Mouse (Mus musculus) heart, embryonic 15.5 days (tissue): Measurements from ENCODE around the gene Fkbp3. TPM values are rescaled to one million over a fixed set of nuclear protein-coding genes. Genes with fewer than 3 reads are reported as not detected.

ENCODE experiments used
- ATAC-seq: fragments of 200-750 bp; cut with Nextera tagmentation; replicated peaks from 2 replicates; pipeline ENCODE4 v1.8.0; 2017; ENCODE audit warnings: low read depth, moderate TSS enrichment; ENCODE audit not compliant: insufficient number of reproducible peaks, insufficient read depth, low FRiP score
- H3K27ac ChIP-seq: fragments of 300-500 bp; sonication (generic); 2 replicates; pipeline ENCODE4 v1.5.1; 2015; ENCODE audit warnings: mild to moderate bottlenecking, inconsistent platforms
- H3K27me3 ChIP-seq: fragments of 300-500 bp; sonication (generic); 2 replicates; pipeline ENCODE4 v1.6.1; 2015; ENCODE audit warnings: inconsistent platforms
- H3K36me3 ChIP-seq: fragments of 300-500 bp; sonication (generic); 2 replicates; pipeline ENCODE4 v1.6.1; 2015; ENCODE audit warnings: mild to moderate bottlenecking, inconsistent platforms
- H3K4me1 ChIP-seq: fragments of 300-500 bp; sonication (generic); replicated peaks from 2 replicates; pipeline ENCODE4 v1.6.1; 2015; ENCODE audit warnings: inconsistent platforms
- H3K4me2 ChIP-seq: fragments of 300-500 bp; sonication (generic); 2 replicates; pipeline ENCODE4 v1.6.1; 2015; ENCODE audit warnings: inconsistent platforms, mild to moderate bottlenecking, moderate library complexity
- H3K4me3 ChIP-seq: fragments of 300-500 bp; sonication (generic); 2 replicates; pipeline ENCODE4 v1.5.1; 2015; ENCODE audit warnings: mild to moderate bottlenecking, inconsistent platforms
- H3K9ac ChIP-seq: fragments of 300-500 bp; sonication (generic); 2 replicates; pipeline ENCODE4 v1.6.1; 2015; ENCODE audit warnings: mild to moderate bottlenecking, inconsistent platforms
- H3K9me3 ChIP-seq: fragments of 300-500 bp; sonication (generic); replicated peaks from 2 replicates; pipeline ENCODE4 v1.6.1; 2016; ENCODE audit warnings: inconsistent platforms
- WGBS: fragments of 180-500 bp; shearing (Covaris S2); methylation state at CpG from one replicate; pipeline ENCODE4 v1.1.7; 2015; ENCODE audit warnings: mixed read lengths; 5-methylcytosine and 5-hydroxymethylcytosine counted together
- polyA plus RNA-seq: library from polyadenylated mRNA; unstranded; fragments of >200 nt; fragmentation: Nextera tagmentation; extraction: Ambion mirVana; gene quantifications from 2 replicates; pipeline ENCODE4 v1.2.1, GENCODE M21; 2015

The Fkbp3 gene
- polyA plus RNA-seq, 1 experiment from 2014 or later: 579 TPM

GRCm38 (mm10) chr12:65074651-65075050 lies 844 bp upstream of the Fkbp3 start:
- Histone ChIP-seq H3K27ac (peak overlapping the region; percentile 98), H3K4me3 (peak overlapping the region; percentile 88), H3K4me1 (peaks cover 23% of the 10 kb centered on the region), H3K27me3 (no peaks in the 10 kb centered on the region), H3K4me2 (peak overlapping the region; percentile 75), H3K36me3 (no peaks in the 10 kb centered on the region), H3K9me3 (no peaks in the 10 kb centered on the region), H3K9ac (peak overlapping the region; percentile 94; the same call in 1 of the 2 replicates)
- no peak for ATAC-seq
- WGBS: 34% methylated on average over 7 of the region's 7 CpGs

GRCm38 (mm10) chr12:65072911-65073610 lies 746 bp downstream of the Fkbp3 start:
- Histone ChIP-seq H3K9me3 (no peaks in the 10 kb centered on the region), H3K27ac (peak overlapping the region; percentile 98), H3K36me3 (peaks cover 11% of the 10 kb centered on the region), H3K4me1 (peaks cover 30% of the 10 kb centered on the region), H3K9ac (peak overlapping the region; percentile 94), H3K4me3 (peak overlapping the region; percentile 88), H3K27me3 (no peaks in the 10 kb centered on the region), H3K4me2 (peak overlapping the region; percentile 75)
- WGBS: 4% methylated on average over 21 of the region's 21 CpGs
- peak; percentile 58 for ATAC-seq

GRCm38 (mm10) chr12:65068409-65068808 lies 5.4 kb downstream of the Fkbp3 start:
- H3K27me3 ChIP-seq: no peaks in the 10 kb centered on the region
- H3K27ac ChIP-seq: peak overlapping the region; percentile 81
- 31% methylated on average over 4 of the region's 4 CpGs for WGBS
- no peak overlapping the region for H3K9ac ChIP-seq
- ATAC-seq: no peak
- peak overlapping the region; percentile 24 for H3K4me2 ChIP-seq
- no peak overlapping the region for H3K4me3 ChIP-seq
- H3K36me3 ChIP-seq: peaks cover 36% of the 10 kb centered on the region
- no peaks in the 10 kb centered on the region for H3K9me3 ChIP-seq
- H3K4me1 ChIP-seq: peaks cover 14% of the 10 kb centered on the region

- no peak overlapping the region for H3K4me2 ChIP-seq
- H3K4me3 ChIP-seq: no peak overlapping the region
- H3K27ac ChIP-seq: no peak overlapping the region
- H3K9me3 ChIP-seq: no peaks in the 10 kb centered on the region
- no peak overlapping the region for H3K9ac ChIP-seq
- peaks cover 49% of the 10 kb centered on the region for H3K36me3 ChIP-seq
- WGBS: 56% methylated on average over 3 of the region's 3 CpGs
- H3K4me1 ChIP-seq: peaks cover 11% of the 10 kb centered on the region
- no peak for ATAC-seq
- H3K27me3 ChIP-seq: no peaks in the 10 kb centered on the region
Measured at GRCm38 (mm10) chr12:65066234-65066633, 7.6 kb downstream of the Fkbp3 start.

- Histone ChIP-seq H3K4me2 (no peak overlapping the region), H3K4me1 (peaks cover 7% of the 10 kb centered on the region), H3K9ac (no peak overlapping the region), H3K36me3 (peaks cover 58% of the 10 kb centered on the region), H3K27ac (no peak overlapping the region), H3K27me3 (no peaks in the 10 kb centered on the region), H3K9me3 (no peaks in the 10 kb centered on the region), H3K4me3 (no peak overlapping the region)
- 57% methylated on average over 2 of the region's 2 CpGs for WGBS
- ATAC-seq: no peak
Measured at GRCm38 (mm10) chr12:65065241-65065640, 8.6 kb downstream of the Fkbp3 start.

- no peak overlapping the region for H3K4me3 ChIP-seq
- H3K27me3 ChIP-seq: no peaks in the 10 kb centered on the region
- no peak overlapping the region for H3K4me2 ChIP-seq
- no peak overlapping the region for H3K9ac ChIP-seq
- H3K4me1 ChIP-seq: no peaks in the 10 kb centered on the region
- peaks cover 61% of the 10 kb centered on the region for H3K36me3 ChIP-seq
- H3K9me3 ChIP-seq: no peaks in the 10 kb centered on the region
- no peak overlapping the region for H3K27ac ChIP-seq
- no peak for ATAC-seq
Measured at GRCm38 (mm10) chr12:65061082-65061481, 12.7 kb downstream of the Fkbp3 start.

GRCm38 (mm10) chr12:65058203-65058602 lies 15.6 kb downstream of the Fkbp3 start:
- Histone ChIP-seq H3K36me3 (peaks cover 58% of the 10 kb centered on the region), H3K27ac (no peak overlapping the region), H3K9ac (no peak overlapping the region), H3K9me3 (no peaks in the 10 kb centered on the region), H3K4me1 (no peaks in the 10 kb centered on the region), H3K4me3 (no peak overlapping the region), H3K4me2 (no peak overlapping the region), H3K27me3 (no peaks in the 10 kb centered on the region)
- no peak for ATAC-seq
- 75% methylated on average over 2 of the region's 2 CpGs for WGBS

- Histone ChIP-seq H3K9me3 (no peaks in the 10 kb centered on the region), H3K4me1 (no peaks in the 10 kb centered on the region), H3K27ac (no peak overlapping the region), H3K27me3 (no peaks in the 10 kb centered on the region), H3K36me3 (peaks cover 31% of the 10 kb centered on the region), H3K4me2 (no peak overlapping the region), H3K9ac (no peak overlapping the region), H3K4me3 (no peak overlapping the region)
- no peak for ATAC-seq
Measured at GRCm38 (mm10) chr12:65048799-65049198, 25.0 kb downstream of the Fkbp3 start.

- WGBS: 16% methylated on average over 4 of the region's 4 CpGs
- peaks cover 2% of the 10 kb centered on the region; the same call in 1 of the 2 replicates for H3K36me3 ChIP-seq
- H3K27me3 ChIP-seq: no peaks in the 10 kb centered on the region
- H3K4me2 ChIP-seq: peak overlapping the region; percentile 69
- peak overlapping the region; percentile 88 for H3K9ac ChIP-seq
- H3K9me3 ChIP-seq: no peaks in the 10 kb centered on the region
- peak overlapping the region; percentile 76 for H3K4me3 ChIP-seq
- no peak overlapping the region for H3K27ac ChIP-seq
- no peak for ATAC-seq
- peaks cover 23% of the 10 kb centered on the region for H3K4me1 ChIP-seq
Measured at GRCm38 (mm10) chr12:65037546-65037937, 36.3 kb downstream of the Fkbp3 start.

- H3K4me3 ChIP-seq: peak overlapping the region; percentile 76
- no peak for ATAC-seq
- H3K9ac ChIP-seq: peak overlapping the region; percentile 88
- H3K27me3 ChIP-seq: no peaks in the 10 kb centered on the region
- H3K4me2 ChIP-seq: peak overlapping the region; percentile 69
- peaks cover 23% of the 10 kb centered on the region for H3K4me1 ChIP-seq
- WGBS: 10% methylated on average over 18 of the region's 18 CpGs
- no peak overlapping the region for H3K27ac ChIP-seq
- H3K36me3 ChIP-seq: no peaks in the 10 kb centered on the region
- no peaks in the 10 kb centered on the region for H3K9me3 ChIP-seq
Measured at GRCm38 (mm10) chr12:65036892-65037545, 36.8 kb downstream of the Fkbp3 start.

- under 1% methylated on average over 65 of the region's 65 CpGs for WGBS
- Histone ChIP-seq H3K9ac (peak within 1 kb of the TSS; percentile 88), H3K9me3 (no peaks in the 10 kb centered on the region), H3K4me3 (peak within 1 kb of the TSS; percentile 76), H3K4me1 (peaks cover 23% of the 10 kb centered on the region), H3K27me3 (no peaks in the 10 kb centered on the region), H3K4me2 (peak within 1 kb of the TSS; percentile 69), H3K36me3 (no peaks in the 10 kb centered on the region), H3K27ac (peak within 1 kb of the TSS; percentile 87)
- ATAC-seq: peak; percentile 92
Measured at GRCm38 (mm10) chr12:65036190-65036870, 37.5 kb downstream of the Fkbp3 start, which contains the start of gene Prpf39. Gene Prpf39, plus strand, starts transcription at chr12:65036333.
